Mouse (Mus musculus) layer of hippocampus, adult 2 months (tissue): ENCODE data around the gene Cenpe. TPM values are rescaled to one million over a fixed set of nuclear protein-coding genes. Genes with fewer than 3 reads are reported as not detected.

Experiments used
- DNase-seq, 2 experiments: peaks; one replicate each; pipeline ENCODE4 v3.0.0; 2022; ENCODE audit warnings: low spot score in 2 of 2
- H3K27ac ChIP-seq: fragments of 200-600 bp; 2 replicates; pipeline ENCODE4 v1.8.1; 2022
- H3K4me3 ChIP-seq: fragments of 200-600 bp; 2 replicates; pipeline ENCODE4 v1.8.1; 2022; ENCODE audit warnings: mild to moderate bottlenecking
- CTCF ChIP-seq: fragments of 200-600 bp; conservative IDR thresholded peaks from 2 replicates; pipeline ENCODE4 v1.8.1; 2022; ENCODE audit warnings: antibody characterized with exemption, mild to moderate bottlenecking, moderate library complexity
- total RNA-seq, 2 experiments: library from RNA; stranded (reverse); gene quantifications; 2 replicates each; pipeline ENCODE4 v1.2.3; 2021

Cenpe gene
- total RNA-seq, 2 experiments from 2014 or later, result 1.3 to 3.1 TPM

DNA sequence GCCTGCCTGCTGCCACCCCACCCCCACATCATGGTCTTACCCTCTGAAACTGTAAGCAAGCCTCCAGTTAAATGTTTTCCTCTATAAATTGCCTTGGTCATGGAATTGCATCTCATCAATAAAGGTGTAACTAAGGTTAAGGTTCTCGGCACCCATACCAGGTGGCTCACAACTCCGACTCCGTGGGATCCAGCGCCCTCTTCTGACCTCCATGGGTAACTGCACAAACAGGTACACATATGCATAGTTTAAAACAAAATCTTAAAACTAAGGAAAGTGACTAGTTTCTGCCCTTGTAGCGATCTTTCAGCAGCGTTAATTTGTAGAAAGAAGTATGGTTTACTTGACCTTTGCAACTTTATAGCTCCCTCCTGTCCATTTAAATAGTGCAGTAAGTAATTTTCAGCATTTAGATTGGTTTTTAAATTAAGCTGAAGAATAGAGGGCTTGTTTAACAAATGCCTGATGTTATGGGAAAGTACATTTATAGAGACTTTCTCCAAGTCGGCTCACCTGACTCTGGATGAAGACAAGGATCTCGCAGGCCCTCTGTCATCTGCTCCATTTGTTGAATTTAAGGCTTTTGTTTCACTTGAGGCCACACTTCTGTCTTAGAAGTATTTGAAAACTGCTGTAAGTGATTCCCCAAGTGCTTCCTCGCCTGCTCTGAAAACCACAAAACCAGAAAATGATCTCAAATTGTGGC, 103.5 kb downstream of the Cenpe start:
- Histone ChIP-seq H3K4me3 (no peak overlapping the region), H3K27ac (no peak overlapping the region)
- TF ChIP-seq CTCF, result 0 out of 2 replicates have a peak, but pooled peaks have one; percentile 10
- DNase-seq, result no peak

DNA sequence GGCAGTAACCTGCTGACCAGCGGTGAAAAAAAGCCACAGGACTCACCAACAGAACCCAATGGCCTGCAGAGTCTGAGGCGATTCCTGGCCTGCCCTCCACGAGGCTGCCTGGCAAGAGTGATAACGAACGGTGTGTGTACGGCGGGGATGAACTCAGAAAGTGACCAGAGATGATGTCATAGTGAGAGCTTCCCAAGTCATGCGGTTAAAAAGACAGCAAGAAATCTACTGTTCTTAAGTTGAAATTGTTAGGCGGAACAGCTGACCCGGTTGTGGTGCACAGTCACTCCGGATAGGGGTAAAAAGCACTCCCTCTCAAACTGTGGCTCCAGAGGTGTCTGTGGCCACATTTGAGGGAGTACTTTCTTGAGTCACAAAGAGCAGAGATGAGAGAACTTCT, 106.0 kb downstream of the Cenpe start:
- no peak for TF ChIP-seq CTCF
- no peak for DNase-seq
- Histone ChIP-seq H3K27ac (no peak overlapping the region), H3K4me3 (no peak overlapping the region)

Other genes with a start within 250 kb of the Cenpe start
- gene Bdh2, start 68.7 kb downstream of the Cenpe start, total RNA-seq, result 1 to 10 TPM; 4.7 to 5.3 TPM
- 1 to 10 TPM; 2.9 to 3.2 TPM for gene Slc9b2, start 95.2 kb downstream of the Cenpe start, total RNA-seq
- not detected for gene Slc9b1, start 135.5 kb downstream of the Cenpe start, total RNA-seq
- gene Cisd2, start 211.4 kb downstream of the Cenpe start, total RNA-seq, result 10 to 100 TPM; 34.4 to 35.1 TPM
- 100 to 1,000 TPM; 254 to 257 TPM for gene Ube2d3, start 225.6 kb downstream of the Cenpe start, total RNA-seq